Mouse (Mus musculus) embryonic fibroblast, embryonic 13.5 days (primary cell): ENCODE measurements around the gene Tmco4. TPM values are rescaled to one million over a fixed set of nuclear protein-coding genes. Genes with fewer than 3 reads are reported as not detected.

ENCODE experiments used
- H3K27ac ChIP-seq: 2 replicates; pipeline ENCODE4 v1.5.1; 2012; ENCODE audit warnings: low read length, control low read depth, inconsistent platforms; ENCODE audit not compliant: insufficient read depth
- H3K4me1 ChIP-seq: 2 replicates; pipeline ENCODE4 v1.6.1; 2011; ENCODE audit warnings: low read length; ENCODE audit not compliant: control insufficient read depth, insufficient read depth
- H3K4me3 ChIP-seq: 2 replicates; pipeline ENCODE4 v1.5.1; 2011; ENCODE audit warnings: mild to moderate bottlenecking, control low read depth, low read length; ENCODE audit not compliant: insufficient read depth
- CTCF ChIP-seq: IDR thresholded peaks from 2 replicates; pipeline ENCODE4 v1.5.1; 2011; ENCODE audit warnings: mild to moderate bottlenecking, control low read depth, low read length, moderate library complexity, borderline replicate concordance; ENCODE audit not compliant: insufficient read depth
- POLR2A ChIP-seq: IDR thresholded peaks from 2 replicates; pipeline ENCODE4 v1.6.1; 2011; ENCODE audit warnings: low read depth, mild to moderate bottlenecking, control low read depth, low read length, moderate library complexity
- polyA plus RNA-seq: library from polyadenylated mRNA; stranded (reverse); fragments of >200 nt; gene quantifications from 2 replicates; pipeline ENCODE4 v1.2.4, GENCODE M21; 2011; ENCODE audit warnings: low read depth; ENCODE audit not compliant: missing spikeins, insufficient read length

The Tmco4 gene
- polyA plus RNA-seq, 1 experiment, result 14.3 TPM

- Histone ChIP-seq H3K27ac (no peak overlapping the region), H3K4me1 (no peaks in the 10 kb centered on the region), H3K4me3 (no peak overlapping the region)
- no peak for TF ChIP-seq POLR2A
- TF ChIP-seq CTCF, result peak; percentile 50; the same call in 1 of the 2 replicates
Observed at GRCm38 (mm10) chr4:139014793-139015192, 42.1 kb downstream of the Tmco4 start.

- H3K4me1 ChIP-seq, result no peaks in the 10 kb centered on the region
- TF ChIP-seq CTCF (no peak), POLR2A (no peak)
- H3K27ac ChIP-seq, result no peak overlapping the region
- no peak overlapping the region for H3K4me3 ChIP-seq
Observed at GRCm38 (mm10) chr4:139018388-139018787, 45.7 kb downstream of the Tmco4 start.

GRCm38 (mm10) chr4:139018976-139019375, 46.3 kb downstream of the Tmco4 start:
- Histone ChIP-seq H3K27ac (no peak overlapping the region), H3K4me3 (no peak overlapping the region), H3K4me1 (no peaks in the 10 kb centered on the region)
- TF ChIP-seq CTCF (no peak), POLR2A (no peak)

- H3K27ac ChIP-seq, result no peak overlapping the region
- TF ChIP-seq POLR2A, result no peak
- no peaks in the 10 kb centered on the region for H3K4me1 ChIP-seq
- H3K4me3 ChIP-seq, result no peak overlapping the region
Observed at GRCm38 (mm10) chr4:139019413-139019812, 46.7 kb downstream of the Tmco4 start.

GRCm38 (mm10) chr4:139020385-139020784, 47.7 kb downstream of the Tmco4 start:
- Histone ChIP-seq H3K4me1 (no peaks in the 10 kb centered on the region), H3K4me3 (no peak overlapping the region), H3K27ac (no peak overlapping the region)
- TF ChIP-seq POLR2A, result no peak
- TF ChIP-seq CTCF, result no peak

- Histone ChIP-seq H3K4me1 (no peaks in the 10 kb centered on the region), H3K4me3 (no peak overlapping the region), H3K27ac (no peak overlapping the region)
- TF ChIP-seq CTCF (no peak), POLR2A (no peak)
Observed at GRCm38 (mm10) chr4:139024379-139024778, 51.7 kb downstream of the Tmco4 start.

- H3K4me3 ChIP-seq, result no peak overlapping the region
- TF ChIP-seq CTCF, result no peak
- TF ChIP-seq POLR2A, result no peak
- no peaks in the 10 kb centered on the region for H3K4me1 ChIP-seq
- no peak overlapping the region for H3K27ac ChIP-seq
Observed at GRCm38 (mm10) chr4:139030675-139031074, 58.0 kb downstream of the Tmco4 start.

- no peak overlapping the region for H3K4me3 ChIP-seq
- no peak overlapping the region for H3K27ac ChIP-seq
- no peak for TF ChIP-seq POLR2A
- no peak for TF ChIP-seq CTCF
- H3K4me1 ChIP-seq, result no peaks in the 10 kb centered on the region
Observed at GRCm38 (mm10) chr4:139032521-139032920, 59.8 kb downstream of the Tmco4 start.

GRCm38 (mm10) chr4:139033263-139034009, 60.7 kb downstream of the Tmco4 start:
- no peaks in the 10 kb centered on the region for H3K4me1 ChIP-seq
- no peak overlapping the region for H3K27ac ChIP-seq
- TF ChIP-seq POLR2A (no peak), CTCF (no peak)
- H3K4me3 ChIP-seq, result no peak overlapping the region

- no peak for TF ChIP-seq CTCF
- no peak for TF ChIP-seq POLR2A
Observed at GRCm38 (mm10) chr4:139034010-139034367, 61.3 kb downstream of the Tmco4 start.

More at GRCm38 (mm10) chr4:139034010-139034367, 61.3 kb downstream of the Tmco4 start:
- H3K4me3 ChIP-seq, result no peak overlapping the region
- H3K4me1 ChIP-seq, result no peaks in the 10 kb centered on the region
- no peak overlapping the region for H3K27ac ChIP-seq
